Mouse (Mus musculus): Measurements from ENCODE around the gene Miox. TPM values are rescaled to one million over a fixed set of nuclear protein-coding genes. Genes with fewer than 3 reads are reported as not detected.

The Miox gene
- not detected in 2 replicates for polyA plus RNA-seq (2015; fragmentation: Nextera tagmentation; extraction: Ambion mirVana)

- ATAC-seq (ENCODE audit: low read depth) = no peak
- Histone ChIP-seq H3K36me3 (ENCODE audit: control insufficient read depth, insufficient read depth, low read length) (no peaks in the 10 kb centered on the region), H3K4me2 (ENCODE audit: low read depth, low read length) (no peak within 1 kb of the TSS), H3K4me1 (replicated peaks; ENCODE audit: control insufficient read depth, insufficient read depth, low read length) (no peaks in the 10 kb centered on the region), H3K9me3 (ENCODE audit: control insufficient read depth, low read length) (no peaks in the 10 kb centered on the region), H3K4me3 (ENCODE audit: low read length) (no peak within 1 kb of the TSS), H3K27me3 (ENCODE audit: control insufficient read depth, insufficient read depth, low read depth, low read length) (no peaks in the 10 kb centered on the region), H3K27ac (ENCODE audit: low read length) (no peak within 1 kb of the TSS), H3K9ac (ENCODE audit: low read length) (no peak within 1 kb of the TSS)
- 86% methylated on average over 7 of the region's 7 CpGs for WGBS
Observed at GRCm38 (mm10) chr15:89334271-89334670, at the start of gene Miox. Gene Miox (plus strand): TSS chr15:89334398.

GRCm38 (mm10) chr15:89285004-89285403 is 49.2 kb upstream of the Miox start:
- no peak overlapping the region for H3K4me3 ChIP-seq (ENCODE audit: low read length)
- no peak overlapping the region for H3K4me2 ChIP-seq (ENCODE audit: low read depth, low read length)
- no peaks in the 10 kb centered on the region for H3K27me3 ChIP-seq (ENCODE audit: control insufficient read depth, insufficient read depth, low read depth, low read length)
- no peaks in the 10 kb centered on the region for H3K9me3 ChIP-seq (ENCODE audit: control insufficient read depth, low read length)
- H3K9ac ChIP-seq (ENCODE audit: low read length) = no peak overlapping the region
- no peak overlapping the region for H3K27ac ChIP-seq (ENCODE audit: low read length)
- ATAC-seq (ENCODE audit: low read depth) = no peak
- no peaks in the 10 kb centered on the region for H3K4me1 ChIP-seq (replicated peaks; ENCODE audit: control insufficient read depth, insufficient read depth, low read length)
- peaks cover 40% of the 10 kb centered on the region for H3K36me3 ChIP-seq (ENCODE audit: control insufficient read depth, insufficient read depth, low read length)

- ATAC-seq (ENCODE audit: low read depth) = no peak
- no peak overlapping the region for H3K4me3 ChIP-seq (ENCODE audit: low read length)
- H3K4me1 ChIP-seq (replicated peaks; ENCODE audit: control insufficient read depth, insufficient read depth, low read length) = no peaks in the 10 kb centered on the region
- H3K27ac ChIP-seq (ENCODE audit: low read length) = no peak overlapping the region
- no peak overlapping the region for H3K4me2 ChIP-seq (ENCODE audit: low read depth, low read length)
- H3K9me3 ChIP-seq (ENCODE audit: control insufficient read depth, low read length) = no peaks in the 10 kb centered on the region
- no peaks in the 10 kb centered on the region for H3K27me3 ChIP-seq (ENCODE audit: control insufficient read depth, insufficient read depth, low read depth, low read length)
- WGBS = 84% methylated on average over 5 of the region's 5 CpGs
- no peak overlapping the region for H3K9ac ChIP-seq (ENCODE audit: low read length)
- H3K36me3 ChIP-seq (ENCODE audit: control insufficient read depth, insufficient read depth, low read length) = peaks cover 40% of the 10 kb centered on the region
Observed at GRCm38 (mm10) chr15:89285478-89285877, 48.7 kb upstream of the Miox start.

GRCm38 (mm10) chr15:89286114-89286513 is 48.1 kb upstream of the Miox start:
- ATAC-seq (ENCODE audit: low read depth) = no peak
- Histone ChIP-seq H3K27ac (ENCODE audit: low read length) (no peak overlapping the region), H3K4me1 (replicated peaks; ENCODE audit: control insufficient read depth, insufficient read depth, low read length) (no peaks in the 10 kb centered on the region), H3K4me3 (ENCODE audit: low read length) (no peak overlapping the region), H3K36me3 (ENCODE audit: control insufficient read depth, insufficient read depth, low read length) (peaks cover 45% of the 10 kb centered on the region), H3K4me2 (ENCODE audit: low read depth, low read length) (no peak overlapping the region), H3K9ac (ENCODE audit: low read length) (no peak overlapping the region), H3K9me3 (ENCODE audit: control insufficient read depth, low read length) (no peaks in the 10 kb centered on the region), H3K27me3 (ENCODE audit: control insufficient read depth, insufficient read depth, low read depth, low read length) (no peaks in the 10 kb centered on the region)
- WGBS = 80% methylated on average over 7 of the region's 7 CpGs

- no peak overlapping the region for H3K9ac ChIP-seq (ENCODE audit: low read length)
- no peaks in the 10 kb centered on the region for H3K4me1 ChIP-seq (replicated peaks; ENCODE audit: control insufficient read depth, insufficient read depth, low read length)
- H3K27ac ChIP-seq (ENCODE audit: low read length) = no peak overlapping the region
- no peaks in the 10 kb centered on the region for H3K27me3 ChIP-seq (ENCODE audit: control insufficient read depth, insufficient read depth, low read depth, low read length)
- H3K4me3 ChIP-seq (ENCODE audit: low read length) = no peak overlapping the region
- 88% methylated on average over 5 of the region's 5 CpGs for WGBS
- H3K9me3 ChIP-seq (ENCODE audit: control insufficient read depth, low read length) = no peaks in the 10 kb centered on the region
- H3K36me3 ChIP-seq (ENCODE audit: control insufficient read depth, insufficient read depth, low read length) = peaks cover 47% of the 10 kb centered on the region
- ATAC-seq (ENCODE audit: low read depth) = no peak
- H3K4me2 ChIP-seq (ENCODE audit: low read depth, low read length) = no peak overlapping the region
Observed at GRCm38 (mm10) chr15:89286582-89286981, 47.6 kb upstream of the Miox start.

GRCm38 (mm10) chr15:89288227-89288767 is 45.9 kb upstream of the Miox start:
- Histone ChIP-seq H3K9me3 (ENCODE audit: control insufficient read depth, low read length) (no peaks in the 10 kb centered on the region), H3K36me3 (ENCODE audit: control insufficient read depth, insufficient read depth, low read length) (peaks cover 52% of the 10 kb centered on the region)

GRCm38 (mm10) chr15:89289455-89289854 is 44.7 kb upstream of the Miox start:
- Histone ChIP-seq H3K4me1 (replicated peaks; ENCODE audit: control insufficient read depth, insufficient read depth, low read length) (no peaks in the 10 kb centered on the region), H3K9me3 (ENCODE audit: control insufficient read depth, low read length) (no peaks in the 10 kb centered on the region), H3K4me3 (ENCODE audit: low read length) (no peak overlapping the region), H3K27ac (ENCODE audit: low read length) (no peak overlapping the region), H3K27me3 (ENCODE audit: control insufficient read depth, insufficient read depth, low read depth, low read length) (no peaks in the 10 kb centered on the region), H3K9ac (ENCODE audit: low read length) (no peak overlapping the region), H3K36me3 (ENCODE audit: control insufficient read depth, insufficient read depth, low read length) (peaks cover 52% of the 10 kb centered on the region), H3K4me2 (ENCODE audit: low read depth, low read length) (no peak overlapping the region)
- ATAC-seq (ENCODE audit: low read depth) = no peak
- WGBS = 96% methylated on average over 11 of the region's 11 CpGs

More at GRCm38 (mm10) chr15:89288227-89288767, 45.9 kb upstream of the Miox start:
- H3K27ac ChIP-seq (ENCODE audit: low read length) = no peak overlapping the region
- no peak overlapping the region for H3K4me3 ChIP-seq (ENCODE audit: low read length)
- ATAC-seq (ENCODE audit: low read depth) = 0 out of 2 replicates have a peak, but pooled peaks have one; percentile 12
- no peak overlapping the region for H3K4me2 ChIP-seq (ENCODE audit: low read depth, low read length)
- no peaks in the 10 kb centered on the region for H3K4me1 ChIP-seq (replicated peaks; ENCODE audit: control insufficient read depth, insufficient read depth, low read length)
- 80% methylated on average over 23 of the region's 23 CpGs for WGBS
- no peak overlapping the region for H3K9ac ChIP-seq (ENCODE audit: low read length)
- H3K27me3 ChIP-seq (ENCODE audit: control insufficient read depth, insufficient read depth, low read depth, low read length) = no peaks in the 10 kb centered on the region

GRCm38 (mm10) chr15:89291521-89291920 is 42.7 kb upstream of the Miox start:
- Histone ChIP-seq H3K27ac (ENCODE audit: low read length) (no peak overlapping the region), H3K36me3 (ENCODE audit: control insufficient read depth, insufficient read depth, low read length) (peaks cover 58% of the 10 kb centered on the region), H3K4me2 (ENCODE audit: low read depth, low read length) (no peak overlapping the region), H3K27me3 (ENCODE audit: control insufficient read depth, insufficient read depth, low read depth, low read length) (no peaks in the 10 kb centered on the region), H3K9ac (ENCODE audit: low read length) (no peak overlapping the region), H3K4me3 (ENCODE audit: low read length) (no peak overlapping the region), H3K4me1 (replicated peaks; ENCODE audit: control insufficient read depth, insufficient read depth, low read length) (peaks cover 2% of the 10 kb centered on the region; the same call in 1 of the 2 replicates), H3K9me3 (ENCODE audit: control insufficient read depth, low read length) (no peaks in the 10 kb centered on the region)
- ATAC-seq (ENCODE audit: low read depth) = no peak
- 78% methylated on average over 3 of the region's 3 CpGs for WGBS

GRCm38 (mm10) chr15:89292795-89293194 is 41.4 kb upstream of the Miox start:
- Histone ChIP-seq H3K4me2 (ENCODE audit: low read depth, low read length) (no peak overlapping the region), H3K27ac (ENCODE audit: low read length) (no peak overlapping the region), H3K9ac (ENCODE audit: low read length) (no peak overlapping the region), H3K9me3 (ENCODE audit: control insufficient read depth, low read length) (no peaks in the 10 kb centered on the region), H3K4me1 (replicated peaks; ENCODE audit: control insufficient read depth, insufficient read depth, low read length) (peaks cover 5% of the 10 kb centered on the region; the same call in 1 of the 2 replicates), H3K36me3 (ENCODE audit: control insufficient read depth, insufficient read depth, low read length) (peaks cover 51% of the 10 kb centered on the region), H3K27me3 (ENCODE audit: control insufficient read depth, insufficient read depth, low read depth, low read length) (no peaks in the 10 kb centered on the region), H3K4me3 (ENCODE audit: low read length) (no peak overlapping the region)
- ATAC-seq (ENCODE audit: low read depth) = no peak
- WGBS = 26% methylated on average over 2 of the region's 2 CpGs

- Histone ChIP-seq H3K4me3 (ENCODE audit: low read length) (no peak overlapping the region), H3K36me3 (ENCODE audit: control insufficient read depth, insufficient read depth, low read length) (peaks cover 46% of the 10 kb centered on the region), H3K27me3 (ENCODE audit: control insufficient read depth, insufficient read depth, low read depth, low read length) (no peaks in the 10 kb centered on the region), H3K4me2 (ENCODE audit: low read depth, low read length) (no peak overlapping the region), H3K4me1 (replicated peaks; ENCODE audit: control insufficient read depth, insufficient read depth, low read length) (peaks cover 5% of the 10 kb centered on the region; the same call in 1 of the 2 replicates), H3K9me3 (ENCODE audit: control insufficient read depth, low read length) (no peaks in the 10 kb centered on the region), H3K9ac (ENCODE audit: low read length) (no peak overlapping the region), H3K27ac (ENCODE audit: low read length) (no peak overlapping the region)
- no peak for ATAC-seq (ENCODE audit: low read depth)
- 89% methylated on average over 10 of the region's 10 CpGs for WGBS
Observed at GRCm38 (mm10) chr15:89293778-89294177, 40.4 kb upstream of the Miox start.

Measured in lung, embryonic 16.5 days (tissue).